Mouse (Mus musculus) midbrain, embryonic 12.5 days (tissue): Measurements from ENCODE around the gene Arhgap21. TPM values are rescaled to one million over a fixed set of nuclear protein-coding genes. Genes with fewer than 3 reads are reported as not detected.
A peak's percentile ranks its signal among the peaks of the same experiment; 100 is the strongest.

ENCODE experiments used
- ATAC-seq: fragments of 200-750 bp; cut with Nextera tagmentation; 2 replicates; pipeline ENCODE4 v1.8.0; 2017; ENCODE audit warnings: low read depth, moderate TSS enrichment, moderate library complexity; ENCODE audit not compliant: low FRiP score
- H3K27ac ChIP-seq: fragments of 300-500 bp; sonication (generic); replicated peaks from 2 replicates; pipeline ENCODE4 v1.5.1; 2016; ENCODE audit warnings: mild to moderate bottlenecking
- H3K27me3 ChIP-seq: fragments of 300-500 bp; sonication (generic); 2 replicates; pipeline ENCODE4 v1.6.1; 2016; ENCODE audit warnings: mild to moderate bottlenecking
- H3K36me3 ChIP-seq: fragments of 300-500 bp; sonication (generic); 2 replicates; pipeline ENCODE4 v1.6.1; 2016
- H3K4me1 ChIP-seq: fragments of 300-500 bp; sonication (generic); 2 replicates; pipeline ENCODE4 v1.6.1; 2016
- H3K4me2 ChIP-seq: fragments of 300-500 bp; sonication (generic); replicated peaks from 2 replicates; pipeline ENCODE4 v1.6.1; 2016; ENCODE audit warnings: mild to moderate bottlenecking, moderate library complexity
- H3K4me3 ChIP-seq: fragments of 300-500 bp; sonication (generic); 2 replicates; pipeline ENCODE4 v1.5.1; 2016; ENCODE audit warnings: mild to moderate bottlenecking
- H3K9ac ChIP-seq: fragments of 300-500 bp; sonication (generic); replicated peaks from 2 replicates; pipeline ENCODE4 v1.6.1; 2016; ENCODE audit warnings: mild to moderate bottlenecking, moderate library complexity
- H3K9me3 ChIP-seq: fragments of 300-500 bp; sonication (generic); 2 replicates; pipeline ENCODE4 v1.6.1; 2016; ENCODE audit warnings: mild to moderate bottlenecking
- WGBS: fragments of 180-500 bp; shearing (Covaris S2); methylation state at CpG from one replicate; pipeline ENCODE4 v1.1.7; 2016; 5-methylcytosine and 5-hydroxymethylcytosine counted together
- polyA plus RNA-seq: library from polyadenylated mRNA; unstranded; fragments of >200 nt; fragmentation: Nextera tagmentation; extraction: Ambion mirVana; gene quantifications from 2 replicates; pipeline ENCODE4 v1.2.1, GENCODE M21; 2016

Gene Arhgap21
- polyA plus RNA-seq, 1 experiment from 2014 or later, result 67.8 TPM

- Histone ChIP-seq H3K4me1 (peaks cover 56% of the 10 kb centered on the region), H3K27ac (no peak overlapping the region), H3K27me3 (no peaks in the 10 kb centered on the region), H3K9me3 (no peaks in the 10 kb centered on the region), H3K4me2 (peak overlapping the region; percentile 42), H3K36me3 (no peaks in the 10 kb centered on the region; the same call in 1 of the 2 replicates), H3K9ac (no peak overlapping the region), H3K4me3 (no peak overlapping the region)
- no peak for ATAC-seq
- 76% methylated on average over 5 of the region's 5 CpGs for WGBS
These were observed 5.4 kb downstream of the Arhgap21 start for GRCm38 (mm10) chr2:20963226-20963805.

DNA sequence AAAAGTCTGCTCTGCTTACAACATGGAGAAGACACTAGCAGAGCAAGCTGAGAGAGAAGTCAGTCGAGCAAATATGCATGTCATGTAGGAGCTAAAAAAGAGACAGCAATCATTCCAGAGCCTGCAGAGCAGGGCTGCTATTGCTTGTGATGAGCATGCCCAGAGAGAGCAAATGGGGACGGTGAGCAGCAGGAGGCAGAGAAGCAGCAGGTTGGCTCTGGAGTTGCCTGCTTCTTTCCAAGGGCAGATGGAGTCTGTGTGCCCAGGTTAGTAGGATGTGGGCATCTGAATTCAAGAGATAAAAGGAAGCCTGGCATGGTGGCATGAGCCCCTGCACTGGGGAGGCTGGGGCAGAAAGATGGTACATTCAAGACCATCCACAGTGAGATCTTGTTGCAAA lies 6.4 kb downstream of the Arhgap21 start:
- no peaks in the 10 kb centered on the region; the same call in 1 of the 2 replicates for H3K36me3 ChIP-seq
- 49% methylated on average over 2 of the region's 2 CpGs for WGBS
- H3K27me3 ChIP-seq, result no peaks in the 10 kb centered on the region
- peak overlapping the region; percentile 42 for H3K4me2 ChIP-seq
- no peak for ATAC-seq
- H3K4me1 ChIP-seq, result peaks cover 58% of the 10 kb centered on the region
- peak overlapping the region; percentile 31; the same call in 1 of the 2 replicates for H3K9ac ChIP-seq
- peak overlapping the region; percentile 1; the same call in 1 of the 2 replicates for H3K4me3 ChIP-seq
- H3K9me3 ChIP-seq, result no peaks in the 10 kb centered on the region
- H3K27ac ChIP-seq, result no peak overlapping the region

GRCm38 (mm10) chr2:20961825-20962224 lies 6.9 kb downstream of the Arhgap21 start:
- WGBS, result 50% methylated on average over 6 of the region's 6 CpGs
- no peaks in the 10 kb centered on the region for H3K9me3 ChIP-seq
- peaks cover 62% of the 10 kb centered on the region for H3K4me1 ChIP-seq
- no peaks in the 10 kb centered on the region; the same call in 1 of the 2 replicates for H3K36me3 ChIP-seq
- H3K9ac ChIP-seq, result no peak overlapping the region; the same call in 1 of the 2 replicates
- H3K4me3 ChIP-seq, result peak overlapping the region; percentile 1; the same call in 1 of the 2 replicates
- no peaks in the 10 kb centered on the region for H3K27me3 ChIP-seq
- no peak overlapping the region for H3K27ac ChIP-seq
- H3K4me2 ChIP-seq, result peak overlapping the region; percentile 42
- no peak for ATAC-seq

DNA sequence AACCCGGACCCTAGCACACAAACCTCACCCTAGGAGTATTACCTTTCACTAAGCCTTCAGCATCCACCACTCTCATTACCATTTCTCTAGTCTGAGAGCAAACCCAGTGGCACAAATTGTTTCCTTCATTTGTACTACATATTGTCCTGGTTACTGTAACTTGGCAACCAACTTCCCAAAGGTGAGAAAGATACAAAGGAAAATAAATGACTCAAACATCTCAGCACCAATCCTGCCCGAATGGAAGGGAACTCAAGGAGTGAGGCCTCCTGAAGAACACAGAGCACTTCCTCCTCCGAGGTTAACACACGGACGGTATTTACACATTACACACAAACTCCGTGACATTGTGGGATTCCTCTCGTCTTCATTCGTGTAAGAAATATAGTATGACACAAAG lies 7.4 kb downstream of the Arhgap21 start:
- ATAC-seq, result no peak
- 61% methylated on average over 8 of the region's 8 CpGs for WGBS
- Histone ChIP-seq H3K27me3 (no peaks in the 10 kb centered on the region), H3K9me3 (no peaks in the 10 kb centered on the region), H3K4me2 (0 out of 2 replicates have a peak overlapping the region, but pooled peaks have one; percentile 10), H3K9ac (no peak overlapping the region), H3K27ac (no peak overlapping the region), H3K4me1 (peaks cover 66% of the 10 kb centered on the region), H3K36me3 (no peaks in the 10 kb centered on the region; the same call in 1 of the 2 replicates), H3K4me3 (no peak overlapping the region)

- 0 out of 2 replicates have a peak overlapping the region, but pooled peaks have one; percentile 25 for H3K27ac ChIP-seq
- peaks cover 70% of the 10 kb centered on the region for H3K4me1 ChIP-seq
- no peaks in the 10 kb centered on the region for H3K9me3 ChIP-seq
- no peak overlapping the region for H3K4me3 ChIP-seq
- no peaks in the 10 kb centered on the region; the same call in 1 of the 2 replicates for H3K36me3 ChIP-seq
- peak overlapping the region; percentile 11; the same call in 1 of the 2 replicates for H3K4me2 ChIP-seq
- ATAC-seq, result no peak
- 81% methylated on average over 8 of the region's 8 CpGs for WGBS
- no peak overlapping the region for H3K9ac ChIP-seq
- no peaks in the 10 kb centered on the region for H3K27me3 ChIP-seq
These were observed 8.0 kb downstream of the Arhgap21 start for GRCm38 (mm10) chr2:20960668-20961035.

DNA sequence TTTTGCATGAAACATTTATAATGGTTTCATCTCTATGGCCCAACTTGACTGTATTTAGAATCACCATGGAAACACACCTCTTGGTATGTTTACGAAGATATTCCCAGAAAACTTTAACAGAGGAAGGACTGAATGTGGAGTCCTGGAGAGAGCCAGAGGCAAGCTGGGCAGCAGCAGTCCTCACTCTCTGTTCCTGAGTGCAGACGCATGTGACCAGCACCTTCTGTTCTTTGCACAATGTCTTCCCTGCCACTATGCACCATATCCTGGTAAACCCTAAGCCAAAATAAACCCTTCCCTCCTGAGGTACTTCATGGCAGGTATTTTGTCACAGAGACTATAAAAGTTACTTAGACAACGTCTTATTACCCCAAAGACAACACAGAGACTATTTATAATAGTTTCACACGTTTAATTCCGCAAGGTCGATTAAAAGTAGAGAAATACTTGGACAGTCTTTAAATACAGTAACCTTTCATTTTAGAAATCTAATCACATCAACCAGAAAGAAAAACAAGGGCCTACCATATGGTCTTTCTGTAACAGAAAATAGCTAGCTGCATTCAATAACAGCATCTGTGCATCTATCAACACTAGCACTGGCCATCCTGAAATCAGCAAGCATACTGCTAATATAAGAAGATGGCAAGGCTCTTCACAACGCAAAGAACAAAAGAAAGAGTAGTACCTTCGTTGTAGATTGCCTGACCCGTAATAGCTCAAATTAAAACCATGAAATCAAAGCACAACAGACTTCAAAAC lies 8.6 kb downstream of the Arhgap21 start:
- Histone ChIP-seq H3K4me1 (peaks cover 72% of the 10 kb centered on the region), H3K9ac (no peak overlapping the region), H3K9me3 (no peaks in the 10 kb centered on the region), H3K36me3 (no peaks in the 10 kb centered on the region; the same call in 1 of the 2 replicates), H3K27me3 (no peaks in the 10 kb centered on the region), H3K27ac (no peak overlapping the region), H3K4me3 (no peak overlapping the region), H3K4me2 (peak overlapping the region; percentile 11; the same call in 1 of the 2 replicates)
- ATAC-seq, result no peak
- 76% methylated on average over 9 of the region's 9 CpGs for WGBS

GRCm38 (mm10) chr2:20959045-20959444 lies 9.6 kb downstream of the Arhgap21 start:
- Histone ChIP-seq H3K4me2 (no peak overlapping the region), H3K4me1 (peaks cover 69% of the 10 kb centered on the region), H3K27ac (no peak overlapping the region), H3K4me3 (no peak overlapping the region), H3K9me3 (no peaks in the 10 kb centered on the region), H3K9ac (no peak overlapping the region), H3K36me3 (no peaks in the 10 kb centered on the region; the same call in 1 of the 2 replicates), H3K27me3 (no peaks in the 10 kb centered on the region)
- 70% methylated on average over 2 of the region's 2 CpGs for WGBS
- no peak for ATAC-seq

GRCm38 (mm10) chr2:20957995-20958394 lies 10.7 kb downstream of the Arhgap21 start:
- Histone ChIP-seq H3K36me3 (no peaks in the 10 kb centered on the region; the same call in 1 of the 2 replicates), H3K4me1 (peaks cover 60% of the 10 kb centered on the region), H3K27ac (no peak overlapping the region), H3K4me2 (no peak overlapping the region), H3K9me3 (no peaks in the 10 kb centered on the region), H3K4me3 (no peak overlapping the region), H3K9ac (no peak overlapping the region), H3K27me3 (no peaks in the 10 kb centered on the region)
- WGBS, result 87% methylated on average over 1 of the region's 1 CpGs
- ATAC-seq, result no peak

GRCm38 (mm10) chr2:20956716-20957115 lies 12.0 kb downstream of the Arhgap21 start:
- ATAC-seq, result no peak
- H3K4me1 ChIP-seq, result peaks cover 48% of the 10 kb centered on the region
- no peaks in the 10 kb centered on the region; the same call in 1 of the 2 replicates for H3K36me3 ChIP-seq
- H3K4me3 ChIP-seq, result no peak overlapping the region
- H3K27me3 ChIP-seq, result no peaks in the 10 kb centered on the region
- no peak overlapping the region for H3K27ac ChIP-seq
- H3K9ac ChIP-seq, result no peak overlapping the region
- H3K4me2 ChIP-seq, result no peak overlapping the region
- H3K9me3 ChIP-seq, result no peaks in the 10 kb centered on the region
- WGBS, result 71% methylated on average over 5 of the region's 5 CpGs

DNA sequence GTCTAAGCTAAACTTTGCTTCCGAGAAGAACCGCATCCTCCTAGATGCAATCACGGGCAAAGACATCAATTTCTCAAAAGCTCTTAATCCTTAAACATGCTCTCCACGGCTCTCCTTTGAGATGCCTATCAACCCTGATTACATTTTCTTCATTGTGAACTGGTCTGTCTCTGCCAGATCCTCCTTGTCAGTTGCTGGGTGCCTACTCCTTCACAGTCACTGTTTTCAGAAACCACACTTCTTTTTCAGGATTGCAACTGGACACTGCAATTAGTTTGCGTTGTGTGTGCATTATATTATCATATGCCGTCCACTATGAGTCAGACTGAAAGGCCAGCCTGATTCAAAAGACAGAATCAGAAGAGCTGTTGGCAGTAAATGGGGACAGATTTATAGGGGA lies 12.7 kb downstream of the Arhgap21 start:
- Histone ChIP-seq H3K27ac (peak overlapping the region; percentile 35; the same call in 1 of the 2 replicates), H3K27me3 (no peaks in the 10 kb centered on the region), H3K4me2 (peak overlapping the region; percentile 15; the same call in 1 of the 2 replicates), H3K4me1 (peaks cover 42% of the 10 kb centered on the region), H3K36me3 (no peaks in the 10 kb centered on the region; the same call in 1 of the 2 replicates), H3K9ac (peak overlapping the region; percentile 15; the same call in 1 of the 2 replicates), H3K9me3 (no peaks in the 10 kb centered on the region), H3K4me3 (no peak overlapping the region)
- 28% methylated on average over 6 of the region's 6 CpGs for WGBS
- no peak for ATAC-seq

- H3K27ac ChIP-seq, result no peak overlapping the region
- WGBS, result 49% methylated on average over 8 of the region's 8 CpGs
- ATAC-seq, result no peak
These were observed 13.3 kb downstream of the Arhgap21 start for GRCm38 (mm10) chr2:20955376-20955775.

DNA sequence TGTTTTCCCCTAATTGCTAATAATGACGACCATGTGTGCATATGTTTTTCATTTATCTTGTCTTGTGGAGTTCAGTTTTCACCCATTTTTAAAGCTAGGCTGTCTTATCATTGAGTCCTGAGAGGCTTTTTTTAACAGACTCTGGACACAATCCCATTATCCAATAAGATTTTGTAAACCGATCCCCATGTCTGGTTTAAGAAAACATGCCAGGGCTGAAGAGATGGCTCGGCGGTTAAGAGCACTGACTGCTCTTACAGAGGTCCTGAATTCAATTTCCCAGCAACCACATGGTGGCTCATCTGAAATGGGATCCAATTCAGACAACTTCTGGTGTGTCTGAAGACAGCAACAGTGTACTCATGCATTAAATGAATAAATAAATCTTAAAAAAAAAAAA lies 16.0 kb downstream of the Arhgap21 start:
- Histone ChIP-seq H3K27me3 (no peaks in the 10 kb centered on the region), H3K9me3 (no peaks in the 10 kb centered on the region), H3K27ac (no peak overlapping the region), H3K36me3 (no peaks in the 10 kb centered on the region), H3K4me2 (no peak overlapping the region), H3K9ac (no peak overlapping the region), H3K4me3 (no peak overlapping the region), H3K4me1 (peaks cover 31% of the 10 kb centered on the region)
- no peak for ATAC-seq
- WGBS, result 71% methylated on average over 4 of the region's 4 CpGs

More at GRCm38 (mm10) chr2:20955376-20955775, 13.3 kb downstream of the Arhgap21 start:
- peaks cover 42% of the 10 kb centered on the region for H3K4me1 ChIP-seq
- H3K4me3 ChIP-seq, result no peak overlapping the region
- no peaks in the 10 kb centered on the region for H3K9me3 ChIP-seq
- H3K36me3 ChIP-seq, result no peaks in the 10 kb centered on the region; the same call in 1 of the 2 replicates
- H3K9ac ChIP-seq, result no peak overlapping the region
- H3K4me2 ChIP-seq, result no peak overlapping the region
- no peaks in the 10 kb centered on the region for H3K27me3 ChIP-seq
